Mouse (Mus musculus): ENCODE data around the gene Afap1l2.

- TF ChIP-seq EP300 (IDR thresholded peaks at IDR 0.05; ENCODE audit: low read depth): no peak
- TF ChIP-seq CTCF (IDR thresholded peaks at IDR 0.05; ENCODE audit: low read depth): no peak
Measured at GRCm38 (mm10) chr19:56897654-56898053, 110.4 kb downstream of the Afap1l2 start.

Data from heart, postnatal 0 days (tissue).